Mouse (Mus musculus): ENCODE results near the gene Rfng.
"Not testable (repeated sequence)": the region's sequence is repeated elsewhere in the genome, so short reads cannot be mapped to it uniquely, and the experiment has no call there.

DNA sequence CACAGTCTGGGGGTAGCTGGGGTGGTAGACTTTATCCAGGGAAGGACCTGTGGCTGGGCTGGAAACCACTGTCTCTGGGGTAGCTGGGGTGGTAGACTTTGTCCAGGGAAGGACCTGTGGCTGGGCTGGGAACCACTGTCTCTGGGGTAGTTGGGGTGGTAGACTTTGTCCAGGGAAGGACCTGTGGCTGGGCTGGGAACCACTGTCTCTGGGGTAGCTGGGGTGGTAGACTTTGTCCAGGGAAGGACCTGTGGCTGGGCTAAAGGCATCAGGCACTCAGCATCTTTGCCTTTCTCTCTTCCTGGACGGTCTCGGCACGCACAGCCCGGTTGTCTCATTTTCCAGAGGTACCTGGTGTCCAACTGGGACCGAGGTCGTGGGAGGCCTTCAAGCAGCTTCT lies 2.6 kb downstream of the Rfng start:
- not testable (repeated sequence) for TF ChIP-seq MXI1 (IDR thresholded peaks at IDR 0.05; ENCODE audit: low read depth, low read length); ZC3H11A (IDR thresholded peaks at IDR 0.05; ENCODE audit: low read depth, low read length); EP300 (IDR thresholded peaks at IDR 0.05; ENCODE audit: low read depth in 1 of 2, low read length in 2 of 2); POLR2A (IDR thresholded peaks at IDR 0.05; ENCODE audit: control insufficient read depth in 1 of 2, insufficient read depth in 1 of 2, low read depth in 1 of 2, low read length in 2 of 2, poor library complexity in 1 of 2); CTCF (IDR thresholded peaks at IDR 0.05 in 2 of 3, conservative IDR thresholded peaks at IDR 0.05 in 1 of 3; ENCODE audit: control insufficient read depth in 1 of 3, insufficient read depth in 1 of 3, low read depth in 2 of 3, low read length in 3 of 3, poor library complexity in 1 of 3, severe bottlenecking in 1 of 3); E2F4 (IDR thresholded peaks at IDR 0.05; ENCODE audit: borderline replicate concordance, low read depth, low read length); NELFE (IDR thresholded peaks at IDR 0.05; ENCODE audit: low read depth, low read length)
